In the genomic region with DNA sequence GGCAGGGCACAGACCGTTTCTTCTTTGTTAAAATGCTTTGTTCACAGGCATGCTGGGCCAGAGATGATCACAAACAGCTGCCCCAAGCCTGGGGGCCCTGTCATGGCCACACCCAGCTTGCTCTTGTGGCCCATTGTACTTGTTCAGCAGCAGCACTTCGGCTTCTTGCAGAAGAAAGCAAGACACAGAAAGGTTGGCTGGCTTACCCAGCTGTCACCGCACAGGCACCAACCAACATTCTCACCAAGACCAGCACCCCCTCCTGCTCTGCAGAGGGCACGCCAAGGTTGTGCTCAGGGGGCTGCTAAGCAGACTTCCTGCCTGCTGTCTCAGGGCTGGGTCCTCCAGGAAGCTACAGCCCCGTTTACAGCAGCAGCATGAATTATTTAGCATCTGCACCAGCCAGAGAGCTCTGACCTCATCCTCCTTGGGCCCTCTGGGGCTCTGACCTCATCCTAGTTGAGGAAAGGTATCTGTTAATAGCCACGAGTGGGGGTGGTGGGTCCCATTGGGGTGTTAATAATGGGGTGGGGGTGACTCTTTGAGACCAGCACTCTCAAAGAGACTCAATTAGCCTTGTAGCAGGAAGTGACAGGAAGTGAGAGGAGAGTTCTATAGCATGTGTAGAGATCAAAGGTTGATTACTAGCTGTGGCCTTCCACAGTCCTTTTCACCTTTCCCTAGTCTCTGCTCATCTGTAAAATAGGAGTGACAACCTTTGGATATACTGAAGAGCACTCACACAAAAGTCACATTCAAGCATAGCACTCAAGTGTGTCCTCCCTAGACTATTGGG, we compare ENCODE assay signal across 10 mouse cellular contexts. TPM values are rescaled to one million over a fixed set of nuclear protein-coding genes. Genes with fewer than 3 reads are reported as not detected.
DNase-seq lines count a peak whose midpoint lies in the region; ATAC-seq and TF ChIP-seq lines count a peak whose summit lies in the region.
"Had no signal": no experiment of that assay in that cellular context is flagged by ENCODE, and none has a peak within 500 bp of the region (broad histone marks: within the 10 kb centered on the region; RNA-seq: fewer than 3 reads in every experiment).

No protein-coding gene starts in this region.

- H3K4me2 ChIP-seq in forebrain, embryonic 12.5 days: no peak overlapping the region
- no peak overlapping the region for H3K4me2 ChIP-seq in forebrain, embryonic 14.5 days (ENCODE audit: low read length)
- no peak overlapping the region for H3K4me2 ChIP-seq in neural tube, embryonic 15.5 days
- H3K4me2 ChIP-seq in liver, embryonic 12.5 days: 0 out of 2 replicates have a peak overlapping the region, but pooled peaks have one; percentile 8
- H3K4me2 ChIP-seq: lung, embryonic 15.5 days had no signal

- H3K27me3 ChIP-seq in forebrain, embryonic 12.5 days: no peaks in the 10 kb centered on the region
- no peaks in the 10 kb centered on the region for H3K27me3 ChIP-seq in forebrain, embryonic 14.5 days (replicated peaks; ENCODE audit: control insufficient read depth, insufficient read depth, low read length)
- H3K27me3 ChIP-seq in neural tube, embryonic 15.5 days (replicated peaks): no peaks in the 10 kb centered on the region
- no peaks in the 10 kb centered on the region for H3K27me3 ChIP-seq in liver, embryonic 12.5 days (replicated peaks)
- H3K27me3 ChIP-seq: lung, embryonic 15.5 days had no signal

- 24% methylated on average over 6 of the region's 6 CpGs for WGBS in forebrain, embryonic 12.5 days
- WGBS in forebrain, embryonic 14.5 days: 23% methylated on average over 6 of the region's 6 CpGs
- 5% methylated on average over 6 of the region's 6 CpGs for WGBS in neural tube, embryonic 15.5 days
- 27% methylated on average over 6 of the region's 6 CpGs for WGBS in liver, embryonic 12.5 days (ENCODE audit: insufficient replicate concordance)

- peaks cover 27% of the 10 kb centered on the region for H3K4me1 ChIP-seq in forebrain, embryonic 12.5 days
- peaks cover 4% of the 10 kb centered on the region; the same call in 1 of the 2 replicates for H3K4me1 ChIP-seq in forebrain, embryonic 14.5 days (ENCODE audit: control insufficient read depth, insufficient read depth, low read length)
- peaks cover 7% of the 10 kb centered on the region for H3K4me1 ChIP-seq in neural tube, embryonic 15.5 days
- peaks cover 48% of the 10 kb centered on the region for H3K4me1 ChIP-seq in liver, embryonic 12.5 days

- no peak for DNase-seq in forebrain, embryonic 14.5 days (ENCODE audit: low spot score)
- peak; percentile 55 for DNase-seq in neural tube, embryonic 10.5 days (ENCODE audit: extremely low spot score, low spot score)
- DNase-seq in yolk sac, embryonic 10.5 days (ENCODE audit: low spot score): peak; percentile 30
- no peak for DNase-seq in layer of hippocampus, adult 2 months (ENCODE audit: low spot score in 2 of 2)
- DNase-seq in testis, postnatal 10 days (ENCODE audit: low spot score): no peak
- DNase-seq: cerebellum, postnatal 36 days had no signal

- no peak overlapping the region for H3K4me3 ChIP-seq in forebrain, embryonic 12.5 days (replicated peaks)
- no peak overlapping the region for H3K4me3 ChIP-seq in forebrain, embryonic 14.5 days (ENCODE audit: low read depth, low read length)
- no peak overlapping the region for H3K4me3 ChIP-seq in neural tube, embryonic 15.5 days (replicated peaks)
- H3K4me3 ChIP-seq in liver, embryonic 12.5 days: no peak overlapping the region
- no peak overlapping the region for H3K4me3 ChIP-seq in layer of hippocampus, adult 2 months
- H3K4me3 ChIP-seq: lung, embryonic 15.5 days had no signal

- no peaks in the 10 kb centered on the region for H3K9me3 ChIP-seq in forebrain, embryonic 12.5 days
- H3K9me3 ChIP-seq in forebrain, embryonic 14.5 days (replicated peaks; ENCODE audit: control insufficient read depth, low read length): no peaks in the 10 kb centered on the region
- H3K9me3 ChIP-seq in neural tube, embryonic 15.5 days (replicated peaks): no peaks in the 10 kb centered on the region
- H3K9me3 ChIP-seq in liver, embryonic 12.5 days (replicated peaks): no peaks in the 10 kb centered on the region
- H3K9me3 ChIP-seq: lung, embryonic 15.5 days had no signal

- TF ChIP-seq CTCF in layer of hippocampus, adult 2 months (conservative IDR thresholded peaks at IDR 0.05): no peak

- ATAC-seq in forebrain, embryonic 12.5 days (ENCODE audit: low FRiP score): peak; percentile 30; the same call in 1 of the 2 replicates
- ATAC-seq in forebrain, embryonic 14.5 days: no peak
- ATAC-seq in neural tube, embryonic 15.5 days (ENCODE audit: low FRiP score): no peak
- no peak for ATAC-seq in liver, embryonic 12.5 days

- H3K9ac ChIP-seq in forebrain, embryonic 12.5 days: no peak overlapping the region
- H3K9ac ChIP-seq in forebrain, embryonic 14.5 days (ENCODE audit: low read length): no peak overlapping the region
- no peak overlapping the region for H3K9ac ChIP-seq in neural tube, embryonic 15.5 days (replicated peaks)
- no peak overlapping the region for H3K9ac ChIP-seq in liver, embryonic 12.5 days
- H3K9ac ChIP-seq: lung, embryonic 15.5 days had no signal

- peak overlapping the region; percentile 42 for H3K27ac ChIP-seq in forebrain, embryonic 12.5 days
- no peak overlapping the region for H3K27ac ChIP-seq in forebrain, embryonic 14.5 days (ENCODE audit: low read depth, low read length)
- H3K27ac ChIP-seq in neural tube, embryonic 15.5 days (replicated peaks): no peak overlapping the region; the same call in 1 of the 2 replicates
- H3K27ac ChIP-seq in liver, embryonic 12.5 days: peak overlapping the region; percentile 43; the same call in 1 of the 2 replicates
- H3K27ac ChIP-seq in layer of hippocampus, adult 2 months: no peak overlapping the region
- H3K27ac ChIP-seq: lung, embryonic 15.5 days had no signal

- no peaks in the 10 kb centered on the region for H3K36me3 ChIP-seq in forebrain, embryonic 12.5 days (replicated peaks)
- no peaks in the 10 kb centered on the region for H3K36me3 ChIP-seq in forebrain, embryonic 14.5 days (ENCODE audit: control insufficient read depth, insufficient read depth, low read length)
- no peaks in the 10 kb centered on the region for H3K36me3 ChIP-seq in neural tube, embryonic 15.5 days
- no peaks in the 10 kb centered on the region for H3K36me3 ChIP-seq in liver, embryonic 12.5 days

RNA-seq across cellular contexts. Expression of a gene that starts 16.6 kb away (rescaled TPM):
- 0.44 and 0.68 TPM in 2 replicates for polyA plus RNA-seq in forebrain, embryonic 12.5 days (2016; fragmentation: Nextera tagmentation; extraction: Ambion mirVana)
- polyA plus RNA-seq in forebrain, embryonic 14.5 days (2014; fragmentation: Nextera tagmentation; extraction: Ambion mirVana): 0.73 and 1.0 TPM in 2 replicates
- 0.59 and 1.3 TPM in 2 replicates for polyA plus RNA-seq in neural tube, embryonic 15.5 days (2015; fragmentation: Nextera tagmentation; extraction: Ambion mirVana)
- 3.7 and 4.6 TPM in 2 replicates for polyA plus RNA-seq in liver, embryonic 12.5 days (2016; fragmentation: Nextera tagmentation; extraction: Ambion mirVana)
- under 1 TPM; 0.36 to 0.42 TPM for total RNA-seq in layer of hippocampus, adult 2 months (2021)

RNA-seq across cellular contexts. Expression of a gene that starts 22.3 kb away (rescaled TPM):
- 8.4 and 10.8 TPM in 2 replicates for polyA plus RNA-seq in forebrain, embryonic 12.5 days (2016; fragmentation: Nextera tagmentation; extraction: Ambion mirVana)
- 4.4 and 5.4 TPM in 2 replicates for polyA plus RNA-seq in forebrain, embryonic 14.5 days (2014; fragmentation: Nextera tagmentation; extraction: Ambion mirVana)
- polyA plus RNA-seq in neural tube, embryonic 15.5 days (2015; fragmentation: Nextera tagmentation; extraction: Ambion mirVana): 8.8 and 12.0 TPM in 2 replicates
- 14.3 TPM in 2 replicates for polyA plus RNA-seq in liver, embryonic 12.5 days (2016; fragmentation: Nextera tagmentation; extraction: Ambion mirVana)
- 1 to 10 TPM; 4.7 to 5.4 TPM for total RNA-seq in layer of hippocampus, adult 2 months (2021)

Comparison
In these comparisons a context has a peak if more than half of its experiments do, and no peak if none do; other contexts are left out.
1. H3K27ac ChIP-seq: peak in forebrain, embryonic 12.5 days (single experiment) and liver, embryonic 12.5 days (single experiment); none in forebrain, embryonic 14.5 days (single experiment), neural tube, embryonic 15.5 days (single experiment) and layer of hippocampus, adult 2 months (single experiment).
2. DNase-seq: peak in neural tube, embryonic 10.5 days (single experiment) and yolk sac, embryonic 10.5 days (single experiment); none in forebrain, embryonic 14.5 days (single experiment), layer of hippocampus, adult 2 months (0 of 2) and testis, postnatal 10 days (single experiment).